Mouse (Mus musculus) lung, postnatal 0 days (tissue): ENCODE data around the gene 1700030J22Rik.

Source experiments
- CTCF ChIP-seq: IDR thresholded peaks from 2 replicates; pipeline ENCODE4 v1.5.1; 2016; ENCODE audit warnings: antibody characterized with exemption, mild to moderate bottlenecking
- EP300 ChIP-seq: IDR thresholded peaks from 2 replicates; pipeline ENCODE4 v1.6.1; 2016; ENCODE audit warnings: antibody characterized with exemption, mild to moderate bottlenecking, control low read depth

- TF ChIP-seq CTCF (no peak), EP300 (no peak)
Measured at GRCm38 (mm10) chr8:116991241-116991640, 12.5 kb upstream of the 1700030J22Rik start.
